Mouse (Mus musculus): ENCODE results near the gene Cdc42ep2. TPM values are rescaled to one million over a fixed set of nuclear protein-coding genes. Genes with fewer than 3 reads are reported as not detected.

Cdc42ep2 gene
- total RNA-seq, 2 experiments from 2014 or later: 3.4 to 3.8 TPM

- no peak for TF ChIP-seq CTCF (conservative IDR thresholded peaks at IDR 0.05)
- H3K4me3 ChIP-seq: no peak overlapping the region; the same call in 1 of the 2 replicates
- no peak overlapping the region for H3K27ac ChIP-seq
- no peak for DNase-seq (ENCODE audit: low spot score in 2 of 2)
These were observed 1.7 kb downstream of the Cdc42ep2 start for GRCm38 (mm10) chr19:5922963-5923362.

GRCm38 (mm10) chr19:5922119-5922942 is 2.3 kb downstream of the Cdc42ep2 start:
- no peak for DNase-seq (ENCODE audit: low spot score in 2 of 2)
- Histone ChIP-seq H3K27ac (0 out of 2 replicates have a peak overlapping the region, but pooled peaks have one; percentile 10), H3K4me3 (no peak overlapping the region; the same call in 1 of the 2 replicates)
- TF ChIP-seq CTCF (conservative IDR thresholded peaks at IDR 0.05): no peak

GRCm38 (mm10) chr19:5921715-5922114 is 2.9 kb downstream of the Cdc42ep2 start:
- H3K4me3 ChIP-seq: no peak overlapping the region
- no peak overlapping the region for H3K27ac ChIP-seq
- no peak for TF ChIP-seq CTCF (conservative IDR thresholded peaks at IDR 0.05)
- DNase-seq (ENCODE audit: low spot score in 2 of 2): no peak

- no peak for TF ChIP-seq CTCF (conservative IDR thresholded peaks at IDR 0.05)
- H3K27ac ChIP-seq: peak within 1 kb of the TSS; percentile 94
- H3K4me3 ChIP-seq: peak within 1 kb of the TSS; percentile 97
- DNase-seq (ENCODE audit: low spot score in 2 of 2): no peak
These were observed 11.5 kb downstream of the Cdc42ep2 start, which contains the start of gene Dpf2 for GRCm38 (mm10) chr19:5913007-5913719. TSS of gene Dpf2 (minus strand) at chr19:5913010.

- TF ChIP-seq CTCF (conservative IDR thresholded peaks at IDR 0.05): peak; percentile 29
- H3K27ac ChIP-seq: peak overlapping the region; percentile 94
- peak overlapping the region; percentile 97 for H3K4me3 ChIP-seq
- DNase-seq (ENCODE audit: low spot score in 2 of 2): peak; percentile 99
These were observed 12.3 kb downstream of the Cdc42ep2 start for GRCm38 (mm10) chr19:5912103-5913006.

GRCm38 (mm10) chr19:5911430-5912102 is 13.1 kb downstream of the Cdc42ep2 start:
- DNase-seq (ENCODE audit: low spot score in 2 of 2): no peak
- Histone ChIP-seq H3K27ac (peak overlapping the region; percentile 94), H3K4me3 (peak overlapping the region; percentile 97)
- TF ChIP-seq CTCF (conservative IDR thresholded peaks at IDR 0.05): no peak

- TF ChIP-seq CTCF (conservative IDR thresholded peaks at IDR 0.05): peak; percentile 21; the same call in 1 of the 2 replicates
- Histone ChIP-seq H3K27ac (peak overlapping the region; percentile 55), H3K4me3 (peak overlapping the region; percentile 25; the same call in 1 of the 2 replicates)
- DNase-seq (ENCODE audit: low spot score in 2 of 2): no peak
These were observed 14.4 kb downstream of the Cdc42ep2 start for GRCm38 (mm10) chr19:5910221-5910620.

- no peak for DNase-seq (ENCODE audit: low spot score in 2 of 2)
- no peak overlapping the region for H3K4me3 ChIP-seq
- TF ChIP-seq CTCF (conservative IDR thresholded peaks at IDR 0.05): no peak
- H3K27ac ChIP-seq: no peak overlapping the region
These were observed 17.3 kb downstream of the Cdc42ep2 start for GRCm38 (mm10) chr19:5907275-5907674.

- Histone ChIP-seq H3K27ac (peak within 1 kb of the TSS; percentile 87), H3K4me3 (peak within 1 kb of the TSS; percentile 65)
- DNase-seq (ENCODE audit: low spot score in 2 of 2): peak; percentile 93 to 96
- no peak for TF ChIP-seq CTCF (conservative IDR thresholded peaks at IDR 0.05)
These were observed 30.5 kb downstream of the Cdc42ep2 start, which contains the start of gene Tigd3 for GRCm38 (mm10) chr19:5894002-5894678. TSS of gene Tigd3 (minus strand) at chr19:5894149.

GRCm38 (mm10) chr19:5893282-5894001 is 31.2 kb downstream of the Cdc42ep2 start:
- H3K27ac ChIP-seq: peak overlapping the region; percentile 87

GRCm38 (mm10) chr19:5892735-5893134 is 31.9 kb downstream of the Cdc42ep2 start:
- Histone ChIP-seq H3K4me3 (no peak overlapping the region), H3K27ac (no peak overlapping the region)
- no peak for DNase-seq (ENCODE audit: low spot score in 2 of 2)
- no peak for TF ChIP-seq CTCF (conservative IDR thresholded peaks at IDR 0.05)

More at GRCm38 (mm10) chr19:5893282-5894001, 31.2 kb downstream of the Cdc42ep2 start:
- TF ChIP-seq CTCF (conservative IDR thresholded peaks at IDR 0.05): no peak
- peak overlapping the region; percentile 65 for H3K4me3 ChIP-seq
- no peak for DNase-seq (ENCODE audit: low spot score in 2 of 2)

Measured in layer of hippocampus, adult 2 months (tissue).